Mouse (Mus musculus) ES-Bruce4 (cell line): Measurements from ENCODE around the gene Ttc39b. TPM values are rescaled to one million over a fixed set of nuclear protein-coding genes. Genes with fewer than 3 reads are reported as not detected.

Source experiments
- H3K27ac ChIP-seq: 2 replicates; pipeline ENCODE4 v1.5.1; 2012; ENCODE audit warnings: low read length, inconsistent platforms; ENCODE audit not compliant: insufficient read depth
- H3K27me3 ChIP-seq: 2 replicates; pipeline ENCODE4 v1.6.1; 2012; ENCODE audit warnings: mild to moderate bottlenecking, low read length, inconsistent platforms; ENCODE audit not compliant: control insufficient read depth, poor library complexity, insufficient read depth, severe bottlenecking
- H3K36me3 ChIP-seq: 2 replicates; pipeline ENCODE4 v1.6.1; 2012; ENCODE audit warnings: inconsistent platforms, mild to moderate bottlenecking, low read length, moderate library complexity; ENCODE audit not compliant: control insufficient read depth, poor library complexity, insufficient read depth, severe bottlenecking
- H3K4me1 ChIP-seq: one replicate; pipeline ENCODE4 v1.8.1; 2011; ENCODE audit warnings: low read length; ENCODE audit not compliant: control insufficient read depth, insufficient read depth
- H3K4me3 ChIP-seq: 2 replicates; pipeline ENCODE4 v1.5.1; 2011; ENCODE audit warnings: low read depth, mild to moderate bottlenecking, low read length
- H3K9ac ChIP-seq: 2 replicates; pipeline ENCODE4 v1.6.1; 2012; ENCODE audit warnings: low read depth, mild to moderate bottlenecking, inconsistent platforms; ENCODE audit not compliant: poor library complexity, severe bottlenecking
- H3K9me3 ChIP-seq: replicated peaks from 2 replicates; pipeline ENCODE4 v1.6.1; 2012; ENCODE audit warnings: mild to moderate bottlenecking, low read length, inconsistent platforms; ENCODE audit not compliant: control insufficient read depth, poor library complexity, insufficient read depth, severe bottlenecking
- CTCF ChIP-seq: IDR thresholded peaks from one replicate; pipeline ENCODE4 v1.8.1; 2011; ENCODE audit warnings: low read depth, low read length
- EP300 ChIP-seq: IDR thresholded peaks from 2 replicates; pipeline ENCODE4 v1.6.1; 2011; ENCODE audit warnings: low read depth, low read length; ENCODE audit not compliant: insufficient read depth
- POLR2A ChIP-seq: IDR thresholded peaks from one replicate; pipeline ENCODE4 v1.8.1; 2011; ENCODE audit warnings: low read length; ENCODE audit not compliant: insufficient read depth
- polyA plus RNA-seq: library from polyadenylated mRNA; stranded (reverse); fragments of >200 nt; gene quantifications from 2 replicates; pipeline ENCODE4 v1.2.4, GENCODE M21; 2011; ENCODE audit warnings: low read depth; ENCODE audit not compliant: missing spikeins, insufficient read depth, insufficient read length

Ttc39b gene
- polyA plus RNA-seq, 1 experiment = 48.9 TPM

- no peak overlapping the region for H3K27ac ChIP-seq
- peaks cover 3% of the 10 kb centered on the region for H3K4me1 ChIP-seq
- TF ChIP-seq EP300 (no peak), CTCF (no peak), POLR2A (no peak)
- peaks cover 10% of the 10 kb centered on the region; the same call in 1 of the 2 replicates for H3K36me3 ChIP-seq
- H3K9ac ChIP-seq = no peak overlapping the region
- no peaks in the 10 kb centered on the region for H3K27me3 ChIP-seq
- H3K4me3 ChIP-seq = no peak overlapping the region
- no peaks in the 10 kb centered on the region for H3K9me3 ChIP-seq
These were observed 22.3 kb downstream of the Ttc39b start for GRCm38 (mm10) chr4:83301713-83302112.

GRCm38 (mm10) chr4:83284768-83285350 lies 39.2 kb downstream of the Ttc39b start:
- Histone ChIP-seq H3K27me3 (no peaks in the 10 kb centered on the region), H3K4me3 (no peak overlapping the region), H3K9me3 (no peaks in the 10 kb centered on the region), H3K36me3 (0 out of 2 replicates have a peak, but pooled peaks cover 2% of the 10 kb centered on the region), H3K27ac (no peak overlapping the region), H3K4me1 (no peaks in the 10 kb centered on the region), H3K9ac (no peak overlapping the region)
- no peak for TF ChIP-seq CTCF
- TF ChIP-seq EP300 = no peak
- TF ChIP-seq POLR2A = no peak

GRCm38 (mm10) chr4:83283973-83284767 lies 39.9 kb downstream of the Ttc39b start:
- Histone ChIP-seq H3K9me3 (no peaks in the 10 kb centered on the region), H3K36me3 (0 out of 2 replicates have a peak, but pooled peaks cover 2% of the 10 kb centered on the region), H3K4me3 (no peak overlapping the region), H3K27ac (no peak overlapping the region), H3K4me1 (no peaks in the 10 kb centered on the region), H3K27me3 (no peaks in the 10 kb centered on the region), H3K9ac (no peak overlapping the region)
- TF ChIP-seq CTCF (no peak), POLR2A (no peak), EP300 (no peak)

DNA sequence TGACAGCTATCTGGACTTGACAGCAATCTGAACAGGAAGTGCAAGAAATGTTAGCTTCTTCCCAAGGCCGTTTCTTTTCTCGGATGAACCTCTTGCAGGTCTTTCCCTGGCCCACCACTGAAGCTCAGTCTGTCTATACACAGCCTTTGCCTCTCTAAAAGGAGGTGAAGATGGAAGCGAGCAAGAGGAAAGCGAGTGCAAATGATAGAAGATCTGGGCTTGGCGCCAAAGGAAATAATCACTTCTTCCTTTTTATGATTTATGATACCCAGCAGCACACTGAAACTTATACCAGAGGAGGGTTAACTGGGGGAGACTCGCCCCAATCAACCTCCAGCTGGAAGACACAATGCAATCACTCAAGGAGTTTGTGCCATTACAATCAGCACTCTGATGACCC lies 41.6 kb downstream of the Ttc39b start:
- H3K9ac ChIP-seq = no peak overlapping the region
- H3K4me1 ChIP-seq = no peaks in the 10 kb centered on the region
- no peak overlapping the region for H3K4me3 ChIP-seq
- TF ChIP-seq CTCF (no peak), POLR2A (no peak), EP300 (no peak)
- H3K36me3 ChIP-seq = no peaks in the 10 kb centered on the region
- H3K9me3 ChIP-seq = no peaks in the 10 kb centered on the region
- no peaks in the 10 kb centered on the region for H3K27me3 ChIP-seq
- H3K27ac ChIP-seq = no peak overlapping the region

DNA sequence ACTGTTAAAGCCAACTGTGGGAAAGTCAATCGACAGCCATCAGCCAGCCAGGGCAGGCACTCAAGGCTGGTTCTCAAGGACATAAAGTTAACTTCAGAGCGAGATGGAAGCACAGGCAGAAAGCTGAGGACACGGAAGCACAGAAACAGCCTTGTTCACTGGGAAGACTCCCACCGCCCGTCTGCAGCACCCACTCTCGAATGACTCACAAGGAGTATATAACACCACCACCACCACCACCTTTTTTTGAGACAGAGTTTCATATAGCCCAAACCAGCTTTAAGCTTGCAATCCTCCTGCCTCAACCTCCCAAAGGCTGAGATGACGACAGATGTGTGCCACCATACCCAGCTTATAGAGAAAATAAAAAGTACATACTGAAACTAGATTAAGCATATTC lies 44.8 kb downstream of the Ttc39b start:
- Histone ChIP-seq H3K9me3 (no peaks in the 10 kb centered on the region), H3K27me3 (no peaks in the 10 kb centered on the region), H3K4me3 (no peak overlapping the region), H3K9ac (no peak overlapping the region), H3K27ac (no peak overlapping the region), H3K4me1 (no peaks in the 10 kb centered on the region), H3K36me3 (no peaks in the 10 kb centered on the region)
- TF ChIP-seq CTCF (no peak), EP300 (no peak), POLR2A (no peak)

DNA sequence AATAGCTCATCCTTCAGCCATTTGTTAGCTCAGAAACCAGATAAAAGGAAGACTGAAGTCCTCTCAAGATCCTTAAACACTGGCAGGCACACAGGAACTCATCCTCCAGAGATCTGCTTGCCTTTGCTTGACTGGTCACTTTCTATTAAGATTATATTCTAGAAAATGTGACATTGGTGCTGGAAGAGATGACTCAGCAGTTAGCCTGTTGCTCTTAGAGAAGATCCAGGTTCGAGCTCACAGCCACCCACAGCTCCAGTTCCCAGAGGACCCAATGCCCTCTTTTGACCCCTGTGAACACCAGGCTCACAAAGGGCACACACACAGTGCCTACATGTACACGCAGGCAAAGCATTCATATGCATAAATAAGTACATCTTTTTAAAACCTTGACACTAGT lies 49.8 kb downstream of the Ttc39b start:
- no peak for TF ChIP-seq POLR2A
- TF ChIP-seq EP300 = no peak
- TF ChIP-seq CTCF = no peak
- Histone ChIP-seq H3K27ac (peak overlapping the region; percentile 10; the same call in 1 of the 2 replicates), H3K27me3 (no peaks in the 10 kb centered on the region), H3K9me3 (no peaks in the 10 kb centered on the region), H3K36me3 (no peaks in the 10 kb centered on the region; the same call in 1 of the 2 replicates), H3K4me3 (no peak overlapping the region), H3K4me1 (peaks cover 1% of the 10 kb centered on the region), H3K9ac (no peak overlapping the region)
